ENCODE assay signal across 19 mouse cellular contexts in the genomic region with DNA sequence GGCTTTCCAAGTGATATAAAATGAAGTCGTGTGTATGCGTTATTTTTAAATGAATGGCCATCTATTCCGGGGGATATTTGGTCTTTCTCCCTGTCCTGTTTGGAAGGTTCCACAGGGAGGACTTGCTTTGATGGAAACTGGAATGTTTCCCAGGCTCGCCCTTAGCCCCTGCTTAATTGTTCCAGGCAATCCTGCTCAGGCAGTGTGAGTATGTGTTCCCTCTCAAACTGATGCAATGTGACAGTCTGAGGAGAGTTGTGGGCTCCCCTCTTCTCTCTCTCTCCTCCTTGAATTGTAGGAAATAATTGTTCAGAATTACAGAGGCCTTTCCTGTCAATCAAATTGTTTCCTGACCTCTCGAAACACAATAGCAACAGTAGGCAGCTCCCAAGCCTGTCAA.
DNase-seq lines count a peak whose midpoint lies in the region; ATAC-seq and TF ChIP-seq lines count a peak whose summit lies in the region.
"Had no signal": no experiment of that assay in that cellular context is flagged by ENCODE, and none has a peak within 500 bp of the region (broad histone marks: within the 10 kb centered on the region; RNA-seq: fewer than 3 reads in every experiment).

No protein-coding gene starts in this region.

- no peak overlapping the region for H3K4me3 ChIP-seq in forebrain, embryonic 12.5 days (replicated peaks)
- H3K4me3 ChIP-seq in forebrain, embryonic 14.5 days (ENCODE audit: low read depth, low read length) = no peak overlapping the region
- H3K4me3 ChIP-seq in lung, postnatal 0 days (ENCODE audit: low read depth, low read length) = no peak overlapping the region
- H3K4me3 ChIP-seq: heart, adult 2 months; heart, embryonic 12.5 days; hindbrain, embryonic 10.5 days; intestine, embryonic 15.5 days had no signal

- H3K9me3 ChIP-seq in forebrain, embryonic 12.5 days = no peaks in the 10 kb centered on the region
- no peaks in the 10 kb centered on the region for H3K9me3 ChIP-seq in forebrain, embryonic 14.5 days (replicated peaks; ENCODE audit: control insufficient read depth, low read length)
- H3K9me3 ChIP-seq in lung, postnatal 0 days (ENCODE audit: low read length) = no peaks in the 10 kb centered on the region
- H3K9me3 ChIP-seq: heart, embryonic 12.5 days; hindbrain, embryonic 10.5 days; intestine, embryonic 15.5 days had no signal

- no peak for TF ChIP-seq POLR2A in brain, embryonic 14.5 days (IDR thresholded peaks at IDR 0.05; ENCODE audit: borderline replicate concordance, extremely low read depth, insufficient read depth, insufficient read length, poor library complexity, severe bottlenecking)

- H3K9ac ChIP-seq in forebrain, embryonic 12.5 days = no peak overlapping the region
- no peak overlapping the region for H3K9ac ChIP-seq in forebrain, embryonic 14.5 days (ENCODE audit: low read length)
- H3K9ac ChIP-seq in lung, postnatal 0 days (replicated peaks; ENCODE audit: low read depth) = no peak overlapping the region
- H3K9ac ChIP-seq: heart, embryonic 12.5 days; hindbrain, embryonic 14.5 days; intestine, embryonic 15.5 days had no signal

- H3K4me2 ChIP-seq in forebrain, embryonic 12.5 days = no peak overlapping the region
- H3K4me2 ChIP-seq in forebrain, embryonic 14.5 days (ENCODE audit: low read length) = no peak overlapping the region
- no peak overlapping the region for H3K4me2 ChIP-seq in lung, postnatal 0 days (replicated peaks; ENCODE audit: low read depth, low read length)
- H3K4me2 ChIP-seq: heart, embryonic 12.5 days; hindbrain, embryonic 14.5 days; intestine, embryonic 15.5 days had no signal

- ATAC-seq in forebrain, embryonic 12.5 days (ENCODE audit: low FRiP score) = 0 out of 2 replicates have a peak, but pooled peaks have one; percentile 33
- ATAC-seq in forebrain, embryonic 14.5 days = no peak
- ATAC-seq in lung, postnatal 0 days = no peak
- ATAC-seq: intestine, embryonic 15.5 days had no signal

- WGBS in forebrain, embryonic 12.5 days = 51% methylated on average over 5 of the region's 5 CpGs
- WGBS in forebrain, embryonic 14.5 days = 39% methylated on average over 5 of the region's 5 CpGs
- WGBS in lung, postnatal 0 days = 52% methylated on average over 5 of the region's 5 CpGs

- H3K36me3 ChIP-seq in forebrain, embryonic 12.5 days (replicated peaks) = no peaks in the 10 kb centered on the region
- H3K36me3 ChIP-seq in forebrain, embryonic 14.5 days (ENCODE audit: control insufficient read depth, insufficient read depth, low read length) = no peaks in the 10 kb centered on the region
- no peaks in the 10 kb centered on the region for H3K36me3 ChIP-seq in lung, postnatal 0 days (ENCODE audit: insufficient read depth, low read length)
- H3K36me3 ChIP-seq: heart, embryonic 12.5 days; hindbrain, embryonic 10.5 days; intestine, embryonic 15.5 days had no signal

- H3K27ac ChIP-seq in forebrain, embryonic 12.5 days = no peak overlapping the region
- H3K27ac ChIP-seq in forebrain, embryonic 14.5 days (ENCODE audit: low read depth, low read length) = no peak overlapping the region
- H3K27ac ChIP-seq in lung, postnatal 0 days (ENCODE audit: low read length) = no peak overlapping the region
- H3K27ac ChIP-seq: heart, adult 2 months; hindbrain, embryonic 10.5 days; hindbrain, embryonic 14.5 days; intestine, embryonic 15.5 days had no signal

- DNase-seq in forebrain, embryonic 14.5 days (ENCODE audit: low spot score) = no peak
- peak; percentile 23 for DNase-seq in Muller cell, postnatal 12 days (ENCODE audit: inconsistent ontology term)
- peak; percentile 39 for DNase-seq in brain, embryonic 14.5 days (ENCODE audit: low read depth)
- peak; percentile 74 for DNase-seq in retina, embryonic 14.5 days (ENCODE audit: low spot score)
- DNase-seq in layer of hippocampus, adult 9-10 months (ENCODE audit: low spot score) = no peak
- DNase-seq in lung, postnatal 0 days (ENCODE audit: low spot score) = no peak
- DNase-seq: adrenal gland, adult 8-10 months; adrenal gland, postnatal 36 days; cerebellum, adult 11-12 months; cerebellum, adult 9-10 months; cerebellum, postnatal 36 days; gastrocnemius, postnatal 36 days; heart, adult 2 months; kidney, adult 18-20 months had no signal

- H3K27me3 ChIP-seq in forebrain, embryonic 12.5 days = no peaks in the 10 kb centered on the region
- no peaks in the 10 kb centered on the region for H3K27me3 ChIP-seq in forebrain, embryonic 14.5 days (replicated peaks; ENCODE audit: control insufficient read depth, insufficient read depth, low read length)
- H3K27me3 ChIP-seq in lung, postnatal 0 days (replicated peaks; ENCODE audit: insufficient read depth, low read length) = no peaks in the 10 kb centered on the region
- H3K27me3 ChIP-seq: heart, embryonic 12.5 days; intestine, embryonic 15.5 days had no signal

- TF ChIP-seq EP300 in lung, postnatal 0 days (IDR thresholded peaks at IDR 0.05) = no peak

- no peak for TF ChIP-seq CTCF in brain, embryonic 14.5 days (IDR thresholded peaks at IDR 0.05; ENCODE audit: borderline replicate concordance, extremely low read depth, insufficient read depth, insufficient read length)
- no peak for TF ChIP-seq CTCF in lung, postnatal 0 days (IDR thresholded peaks at IDR 0.05)

- no peaks in the 10 kb centered on the region for H3K4me1 ChIP-seq in forebrain, embryonic 12.5 days
- no peaks in the 10 kb centered on the region for H3K4me1 ChIP-seq in forebrain, embryonic 14.5 days (ENCODE audit: control insufficient read depth, insufficient read depth, low read length)
- H3K4me1 ChIP-seq in lung, postnatal 0 days (ENCODE audit: insufficient read depth, low read depth, low read length) = no peaks in the 10 kb centered on the region
- H3K4me1 ChIP-seq: heart, embryonic 12.5 days; intestine, embryonic 15.5 days had no signal

Comparison
In these comparisons a context has a peak if more than half of its experiments do, and no peak if none do; other contexts are left out.
1. DNase-seq: peak in Muller cell, postnatal 12 days (single experiment), brain, embryonic 14.5 days (single experiment) and retina, embryonic 14.5 days (single experiment); none in forebrain, embryonic 14.5 days (single experiment), layer of hippocampus, adult 9-10 months (single experiment) and lung, postnatal 0 days (single experiment).